32 mouse cellular contexts compared by ENCODE assay signal in the genomic region with DNA sequence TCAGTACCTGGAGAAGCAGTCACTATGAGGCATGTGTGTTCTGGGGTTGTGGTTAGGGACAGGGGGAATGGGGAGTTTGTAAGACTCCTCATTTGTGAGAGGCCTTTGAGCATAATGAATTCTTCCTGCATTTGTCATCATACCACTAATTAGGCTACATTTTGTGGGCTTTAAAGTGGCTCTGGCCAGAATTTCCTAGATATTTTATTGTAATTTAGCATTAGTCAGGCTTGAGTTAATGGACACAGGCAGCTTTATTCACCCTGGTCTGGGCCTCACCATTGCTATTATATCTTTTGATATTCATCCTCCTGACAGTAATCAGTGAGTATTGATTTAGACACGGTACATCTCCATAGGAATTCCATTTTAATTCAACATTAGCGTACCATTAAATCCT.
"Had no signal": no experiment of that assay in that cellular context is flagged by ENCODE, and none has a peak within 500 bp of the region (broad histone marks: within the 10 kb centered on the region; RNA-seq: fewer than 3 reads in every experiment).

No protein-coding gene starts in this region.

- DNase-seq: left cerebral cortex, postnatal 4 days; liver; liver, embryonic 13.5 days; liver, postnatal 0 days; lung, adult 18-20 months; lung, adult 2 months; lung, embryonic 14.5 days; lung, postnatal 10 days; lung, postnatal 14 days; lung, postnatal 36 days; lung, postnatal 4 days; midbrain, embryonic 14.5 days had no signal

- H3K27ac ChIP-seq: limb, embryonic 10.5 days; limb, embryonic 12.5 days; limb, embryonic 13.5 days; limb, embryonic 15.5 days; liver, embryonic 12.5 days; liver, embryonic 13.5 days; liver, embryonic 14.5 days; liver, embryonic 15.5 days; lung, embryonic 15.5 days; macrophage; midbrain, embryonic 10.5 days; midbrain, embryonic 12.5 days; midbrain, embryonic 13.5 days; midbrain, embryonic 15.5 days; neural tube, embryonic 12.5 days had no signal

- H3K4me1 ChIP-seq: limb, embryonic 10.5 days; limb, embryonic 12.5 days; limb, embryonic 13.5 days; limb, embryonic 15.5 days; liver, embryonic 12.5 days; liver, embryonic 13.5 days; liver, embryonic 15.5 days; lung, embryonic 15.5 days; megakaryocyte, embryonic 14.5 days; midbrain, embryonic 10.5 days; midbrain, embryonic 12.5 days; midbrain, embryonic 13.5 days; midbrain, embryonic 15.5 days; neural tube, embryonic 12.5 days had no signal

- H3K9ac ChIP-seq: limb, embryonic 12.5 days; limb, embryonic 13.5 days; limb, embryonic 15.5 days; liver, embryonic 12.5 days; liver, embryonic 13.5 days; liver, embryonic 14.5 days; liver, embryonic 15.5 days; liver, postnatal 0 days; lung, embryonic 14.5 days; lung, embryonic 15.5 days; midbrain, embryonic 12.5 days; midbrain, embryonic 13.5 days; midbrain, embryonic 15.5 days; neural tube, embryonic 12.5 days had no signal

- H3K27me3 ChIP-seq: limb, embryonic 12.5 days; limb, embryonic 13.5 days; limb, embryonic 15.5 days; liver, embryonic 12.5 days; liver, embryonic 13.5 days; liver, embryonic 15.5 days; lung, embryonic 15.5 days; megakaryocyte, embryonic 14.5 days; midbrain, embryonic 12.5 days; midbrain, embryonic 13.5 days; midbrain, embryonic 15.5 days; neural tube, embryonic 12.5 days had no signal

- H3K36me3 ChIP-seq: limb, embryonic 10.5 days; limb, embryonic 12.5 days; limb, embryonic 13.5 days; limb, embryonic 15.5 days; liver, embryonic 12.5 days; liver, embryonic 13.5 days; liver, embryonic 15.5 days; lung, embryonic 15.5 days; midbrain, embryonic 10.5 days; midbrain, embryonic 12.5 days; midbrain, embryonic 13.5 days; midbrain, embryonic 15.5 days; neural tube, embryonic 12.5 days had no signal

- H3K4me2 ChIP-seq: limb, embryonic 12.5 days; limb, embryonic 13.5 days; limb, embryonic 15.5 days; liver, embryonic 11.5 days; liver, embryonic 12.5 days; liver, embryonic 13.5 days; liver, embryonic 15.5 days; lung, embryonic 14.5 days; lung, embryonic 15.5 days; midbrain, embryonic 11.5 days; midbrain, embryonic 12.5 days; midbrain, embryonic 13.5 days; midbrain, embryonic 15.5 days; neural tube, embryonic 12.5 days had no signal

- H3K4me3 ChIP-seq: limb, embryonic 10.5 days; limb, embryonic 12.5 days; limb, embryonic 13.5 days; limb, embryonic 15.5 days; liver, embryonic 12.5 days; liver, embryonic 13.5 days; liver, embryonic 15.5 days; lung, embryonic 15.5 days; megakaryocyte, embryonic 14.5 days; midbrain, embryonic 10.5 days; midbrain, embryonic 12.5 days; midbrain, embryonic 13.5 days; midbrain, embryonic 15.5 days; myocyte; neural tube, embryonic 12.5 days had no signal

- ATAC-seq: liver, embryonic 12.5 days; liver, postnatal 0 days; lung, postnatal 0 days; midbrain, embryonic 13.5 days; midbrain, embryonic 15.5 days; midbrain, embryonic 16.5 days had no signal

- H3K9me3 ChIP-seq: limb, embryonic 10.5 days; limb, embryonic 12.5 days; limb, embryonic 13.5 days; limb, embryonic 15.5 days; liver, embryonic 12.5 days; liver, embryonic 13.5 days; liver, embryonic 15.5 days; lung, embryonic 15.5 days; megakaryocyte, embryonic 14.5 days; midbrain, embryonic 10.5 days; midbrain, embryonic 12.5 days; midbrain, embryonic 13.5 days; midbrain, embryonic 15.5 days; neural tube, embryonic 12.5 days had no signal
